Mouse (Mus musculus) embryonic fibroblast, embryonic 13.5 days (primary cell): Measurements from ENCODE around the gene Grid2.

ENCODE experiments used
- CTCF ChIP-seq: IDR thresholded peaks from 2 replicates; pipeline ENCODE4 v1.5.1; 2011; ENCODE audit warnings: mild to moderate bottlenecking, control low read depth, low read length, moderate library complexity, borderline replicate concordance; ENCODE audit not compliant: insufficient read depth
- POLR2A ChIP-seq: IDR thresholded peaks from 2 replicates; pipeline ENCODE4 v1.6.1; 2011; ENCODE audit warnings: low read depth, mild to moderate bottlenecking, control low read depth, low read length, moderate library complexity

DNA sequence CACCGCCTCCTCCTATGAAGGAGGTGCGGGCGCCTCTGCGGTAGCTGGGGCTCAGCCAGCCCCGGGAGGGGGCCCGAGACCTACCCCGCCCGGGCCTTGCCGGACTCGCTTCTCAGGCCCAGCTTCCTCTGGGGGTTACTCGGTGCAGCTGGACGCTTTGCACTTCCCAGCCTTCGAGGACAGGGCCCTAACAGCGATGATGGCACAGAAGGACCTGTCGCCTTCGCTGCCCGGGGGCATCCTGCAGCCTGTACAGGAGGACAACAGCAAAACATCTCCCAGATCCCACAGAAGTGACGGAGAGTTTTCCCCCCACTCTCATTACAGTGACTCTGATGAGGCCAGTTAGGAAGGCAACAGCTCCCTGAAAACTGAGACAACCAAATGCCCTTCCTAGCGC lies 1474.4 kb downstream of the Grid2 start:
- TF ChIP-seq CTCF, result no peak
- TF ChIP-seq POLR2A, result no peak
